Mouse (Mus musculus): Measurements from ENCODE around the gene Hip1r.
"Not testable (repeated sequence)": the region's sequence is repeated elsewhere in the genome, so short reads cannot be mapped to it uniquely, and the experiment has no call there.

Gene Hip1r

DNA sequence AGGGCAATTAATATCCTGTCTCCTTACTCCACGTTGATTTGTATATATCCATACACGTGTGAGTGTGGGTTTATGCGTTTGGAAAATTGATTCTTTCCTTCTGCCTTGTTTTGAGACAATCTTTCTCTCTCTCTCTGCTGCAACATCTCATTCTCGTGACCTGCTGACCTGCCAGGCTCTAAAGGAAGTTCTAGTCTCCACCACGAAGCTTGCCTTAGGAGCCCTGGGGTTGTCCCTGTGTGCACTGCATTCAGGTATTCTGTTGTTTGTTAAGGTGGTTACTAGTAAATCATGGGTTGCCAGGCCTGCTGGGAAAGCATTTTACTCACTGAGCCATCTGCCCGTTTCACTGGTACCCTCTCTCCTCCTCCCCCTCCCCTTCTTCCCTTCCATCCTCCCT, 62.9 kb downstream of the Hip1r start:
- no peak for DNase-seq (ENCODE audit: low spot score in 2 of 2)

- DNase-seq (ENCODE audit: low spot score in 2 of 2): no peak
Observed at GRCm38 (mm10) chr5:124036836-124037235, 63.4 kb downstream of the Hip1r start.

GRCm38 (mm10) chr5:124039602-124040001, 66.2 kb downstream of the Hip1r start:
- DNase-seq (ENCODE audit: low spot score in 2 of 2): no peak

- no peak for DNase-seq (ENCODE audit: low spot score in 2 of 2)
Observed at GRCm38 (mm10) chr5:124041097-124041496, 67.7 kb downstream of the Hip1r start.

DNA sequence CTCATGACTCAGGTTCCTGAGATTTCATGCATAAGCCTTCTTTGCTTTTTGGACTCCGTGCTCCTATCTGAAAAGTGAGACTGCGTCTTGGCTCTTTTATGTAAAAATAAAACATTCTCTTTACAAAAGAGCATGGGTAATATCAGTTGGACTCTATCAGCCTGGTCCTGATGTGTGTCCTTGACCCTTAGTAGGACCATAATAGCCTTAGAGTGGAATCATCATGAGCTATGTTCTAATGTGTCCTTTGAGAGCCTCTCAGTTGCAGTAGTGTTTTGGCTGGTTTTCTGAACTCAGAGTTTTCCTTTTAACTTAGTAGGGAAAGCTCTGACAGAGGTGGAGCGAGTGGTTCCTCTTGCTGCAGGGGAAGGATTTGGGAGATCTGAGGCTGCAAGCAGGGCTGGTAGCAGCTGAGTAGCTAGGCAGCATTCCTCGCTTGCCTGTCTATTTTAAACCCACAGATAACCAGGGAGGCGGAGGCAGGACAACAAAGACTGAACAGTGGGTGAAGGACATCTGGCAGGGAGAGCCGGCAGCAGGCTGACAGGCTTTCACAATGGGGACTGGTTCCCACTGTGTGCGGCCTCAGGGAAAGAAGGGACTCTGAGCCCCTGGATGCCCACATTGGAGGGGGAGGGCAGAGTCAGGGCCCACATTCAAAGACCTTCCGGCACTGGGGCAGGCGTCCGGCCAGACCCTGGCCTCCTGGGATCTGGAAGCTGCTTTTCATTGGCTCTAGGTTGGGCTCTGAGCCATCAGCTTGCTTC, 70.0 kb downstream of the Hip1r start:
- peak in 1 of 2 experiments; percentile 35 for DNase-seq (ENCODE audit: low spot score in 2 of 2)

GRCm38 (mm10) chr5:124043999-124044398, 70.6 kb downstream of the Hip1r start:
- no peak for DNase-seq (ENCODE audit: low spot score in 2 of 2)

- no peak for DNase-seq (ENCODE audit: low spot score in 2 of 2)
Observed at GRCm38 (mm10) chr5:124045453-124046010, 72.1 kb downstream of the Hip1r start.

DNA sequence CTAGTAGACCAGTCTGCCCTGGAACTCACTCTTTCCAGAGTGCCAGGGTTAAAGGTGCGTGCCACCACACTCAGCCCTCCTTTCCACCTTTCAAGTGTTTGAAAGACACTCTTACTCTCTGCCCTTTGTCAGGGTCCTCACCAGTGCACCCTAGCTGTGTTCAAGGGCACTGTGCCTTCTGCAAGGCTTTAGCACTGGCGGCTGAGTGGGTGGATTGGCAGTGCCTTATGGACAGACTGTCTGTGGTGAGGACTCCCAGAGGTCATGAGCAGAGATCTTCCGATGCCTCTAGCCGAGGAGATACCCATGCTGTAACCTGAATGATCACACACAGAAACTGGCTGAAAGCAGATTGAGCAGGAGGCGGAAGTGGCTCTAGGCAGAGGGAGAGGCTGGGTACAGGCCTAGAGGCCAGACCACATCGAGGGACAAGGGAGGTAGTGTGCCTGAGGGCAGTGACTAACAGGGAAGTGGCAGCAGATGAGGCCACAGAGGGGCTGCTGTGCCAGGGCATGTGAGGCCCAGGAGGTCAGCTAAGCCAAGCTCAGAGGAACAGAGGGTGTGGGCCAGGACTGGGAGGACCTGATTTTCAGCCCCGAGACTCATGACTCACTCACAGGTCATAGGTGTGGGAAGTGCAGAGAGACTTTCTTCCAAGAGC, 73.4 kb downstream of the Hip1r start:
- DNase-seq (ENCODE audit: low spot score in 2 of 2): peak; percentile 74 to 82

GRCm38 (mm10) chr5:124049249-124050045, 76.0 kb downstream of the Hip1r start:
- no peak for DNase-seq (ENCODE audit: low spot score in 2 of 2)

DNA sequence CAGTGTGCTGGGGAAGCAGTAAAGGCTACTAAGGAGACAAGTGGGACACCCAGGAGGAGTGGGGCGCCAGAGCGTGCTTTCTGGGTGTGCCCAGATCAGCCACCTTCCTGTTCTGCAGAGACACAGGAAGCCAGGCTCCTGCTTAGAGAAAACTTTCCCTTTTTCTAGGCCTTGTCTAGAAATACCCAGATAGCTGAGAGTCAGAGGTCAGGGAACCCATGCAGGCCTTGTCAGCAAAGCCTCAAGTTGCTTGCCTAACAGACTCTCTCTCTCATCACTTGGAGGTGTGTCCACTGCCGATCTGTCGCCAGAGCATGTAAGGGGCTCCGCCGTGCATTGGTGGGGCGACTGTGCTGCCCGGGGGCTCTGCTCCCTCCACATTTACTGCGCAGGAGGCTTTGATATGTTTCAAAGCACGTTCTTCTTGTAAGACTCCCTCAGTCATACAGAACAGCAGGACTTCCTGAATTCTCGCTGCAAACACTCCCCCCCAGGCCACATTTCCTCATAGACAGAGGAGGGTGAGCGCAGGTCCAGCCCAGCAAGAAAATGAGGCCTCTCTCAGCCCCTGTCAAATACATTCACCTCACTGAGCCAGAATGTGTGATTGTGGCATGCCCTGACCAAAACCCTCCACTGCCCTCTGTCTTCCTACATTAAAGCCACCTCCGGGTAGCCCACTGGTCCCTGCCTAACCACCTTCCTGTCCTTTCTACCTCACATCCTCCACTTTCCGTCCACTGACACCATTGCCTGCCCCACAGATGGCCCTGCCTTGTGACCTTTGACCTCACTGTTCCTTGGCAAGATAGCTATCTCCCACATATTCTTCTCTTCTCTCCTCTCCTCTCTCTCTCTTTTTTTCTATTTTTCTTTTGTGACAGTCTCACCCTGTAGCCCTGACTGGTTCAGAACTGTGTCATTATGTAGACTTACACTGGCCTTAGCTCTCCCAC, 76.9 kb downstream of the Hip1r start:
- DNase-seq (ENCODE audit: low spot score in 2 of 2): peak in 1 of 2 experiments; percentile 26

DNA sequence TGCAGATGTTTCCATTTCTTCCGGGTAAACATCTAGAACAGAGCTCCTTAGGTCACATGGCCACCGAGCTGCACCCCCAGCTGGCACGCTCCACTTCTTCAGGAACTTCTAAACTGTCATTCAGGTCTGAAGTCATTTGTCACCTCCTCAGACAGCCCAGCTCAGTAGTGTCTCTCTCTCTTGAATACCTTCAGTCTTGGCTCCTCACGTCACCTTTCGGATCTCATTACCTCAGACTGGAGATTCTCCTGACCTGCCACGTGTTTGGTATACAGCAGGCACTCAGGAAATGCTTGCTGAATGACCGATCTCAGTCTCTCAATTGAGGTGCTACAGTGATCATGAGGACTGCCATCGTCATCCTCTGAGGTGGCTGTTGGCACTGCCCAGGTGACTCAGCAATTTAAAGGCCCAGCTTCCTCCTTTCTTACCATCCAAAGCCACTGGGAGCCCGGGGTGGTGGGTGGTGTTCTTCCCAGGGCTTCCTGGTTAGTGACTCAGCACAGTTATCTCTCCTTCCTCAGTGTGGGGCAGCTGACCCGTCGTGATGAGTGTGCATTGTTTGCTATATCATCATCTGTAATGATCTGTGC, 78.6 kb downstream of the Hip1r start:
- DNase-seq (ENCODE audit: low spot score in 2 of 2): peak in 1 of 2 experiments; percentile 52

- DNase-seq (ENCODE audit: low spot score in 2 of 2): not testable (repeated sequence)
Observed at GRCm38 (mm10) chr5:124052641-124053040, 79.2 kb downstream of the Hip1r start.

Data from urinary bladder, postnatal 36 days (tissue).